Mouse (Mus musculus) large intestine, adult 2 months (tissue): ENCODE measurements around the gene Hps4. TPM values are rescaled to one million over a fixed set of nuclear protein-coding genes. Genes with fewer than 3 reads are reported as not detected.

ENCODE experiments used
- DNase-seq: peaks from one replicate; pipeline ENCODE4 v3.0.0-alpha.2; 2012; ENCODE audit warnings: low read depth, low spot score
- WGBS: fragments of 180-500 bp; shearing (Covaris S2); methylation state at CpG from one replicate; pipeline ENCODE4 v1.1.7; 2018; 5-methylcytosine and 5-hydroxymethylcytosine counted together
- polyA plus RNA-seq: library from polyadenylated mRNA; depleted of rRNA; stranded (reverse); fragments of >200 nt; gene quantifications from 2 replicates; pipeline ENCODE4 v1.2.3, GENCODE M21; 2012

Hps4 gene
- polyA plus RNA-seq, 1 experiment, result 31.9 TPM

- WGBS, result 93% methylated on average over 4 of the region's 4 CpGs
- no peak for DNase-seq
Observed at GRCm38 (mm10) chr5:112359520-112359919, 16.6 kb downstream of the Hps4 start.

DNA sequence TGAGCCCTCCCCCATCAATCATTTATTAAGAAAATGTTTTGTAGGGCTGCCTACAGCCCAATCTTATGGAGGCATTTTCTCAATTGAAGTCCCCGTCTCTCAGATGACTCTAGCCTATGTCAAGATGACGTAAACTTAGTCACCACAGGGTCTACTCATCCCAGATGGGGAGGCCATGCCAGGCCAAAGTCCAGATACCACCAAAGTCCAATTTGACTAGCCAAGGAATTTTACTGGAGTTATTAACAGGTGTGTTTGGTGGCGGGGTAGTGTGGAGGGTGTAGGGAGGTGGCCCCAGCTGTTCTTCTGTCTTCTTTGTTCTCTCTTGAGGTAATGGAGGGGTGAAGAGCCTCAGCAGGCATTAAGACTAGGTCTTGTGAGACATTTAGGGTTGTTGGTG lies 17.2 kb downstream of the Hps4 start:
- no peak for DNase-seq
- WGBS, result 86% methylated on average over 3 of the region's 3 CpGs

GRCm38 (mm10) chr5:112364184-112364797 lies 21.4 kb downstream of the Hps4 start:
- 69% methylated on average over 10 of the region's 10 CpGs for WGBS
- DNase-seq, result no peak

DNA sequence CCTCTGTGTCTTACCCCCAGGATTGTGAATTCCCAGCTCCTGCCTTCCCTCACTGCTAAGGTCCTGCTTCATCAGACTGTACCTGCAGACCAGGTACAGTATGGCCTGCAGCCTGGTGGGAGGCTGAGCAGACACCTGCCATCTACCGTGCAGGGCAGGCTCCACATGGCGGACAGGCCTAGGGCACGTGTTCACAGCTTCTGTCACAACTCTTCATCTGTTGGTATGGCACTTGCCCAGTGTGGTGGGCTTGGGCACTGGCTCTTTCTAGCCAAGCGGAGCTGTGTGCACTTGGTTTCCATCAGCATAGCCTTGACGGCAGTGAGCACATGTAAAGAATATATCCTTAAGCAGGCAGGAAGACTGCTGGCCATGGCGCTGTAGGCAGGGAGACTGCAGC lies 24.0 kb downstream of the Hps4 start:
- 94% methylated on average over 6 of the region's 6 CpGs for WGBS
- DNase-seq, result no peak

- WGBS, result 86% methylated on average over 4 of the region's 4 CpGs
- no peak for DNase-seq
Observed at GRCm38 (mm10) chr5:112367338-112367737, 24.5 kb downstream of the Hps4 start.

DNA sequence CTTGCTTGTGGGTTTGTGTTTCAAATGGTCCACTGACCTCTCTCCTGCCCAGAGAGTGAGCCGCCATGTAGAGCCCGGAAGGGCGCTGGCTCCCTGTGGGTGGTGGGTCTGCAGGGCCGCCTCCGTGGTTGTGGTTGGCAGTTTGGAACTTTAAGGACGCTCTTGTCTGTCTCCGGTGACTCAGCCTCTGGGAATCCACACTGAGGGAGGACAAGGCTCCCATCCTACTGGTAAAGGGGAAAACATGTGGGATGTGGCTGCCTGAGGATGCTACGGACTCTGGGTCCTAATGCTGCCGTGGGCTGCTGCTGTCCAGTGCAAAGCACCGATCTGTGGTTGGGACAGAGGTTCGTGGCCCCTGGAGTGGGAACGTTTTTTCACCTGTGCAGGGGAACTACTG lies 25.0 kb downstream of the Hps4 start:
- WGBS, result 85% methylated on average over 12 of the region's 12 CpGs
- DNase-seq, result no peak

GRCm38 (mm10) chr5:112368666-112369065 lies 25.8 kb downstream of the Hps4 start:
- no peak for DNase-seq
- 89% methylated on average over 10 of the region's 10 CpGs for WGBS

- 89% methylated on average over 13 of the region's 13 CpGs for WGBS
Observed at GRCm38 (mm10) chr5:112369326-112369725, 26.4 kb downstream of the Hps4 start.

GRCm38 (mm10) chr5:112370236-112370813 lies 27.4 kb downstream of the Hps4 start:
- WGBS, result 91% methylated on average over 12 of the region's 12 CpGs

More at GRCm38 (mm10) chr5:112369326-112369725, 26.4 kb downstream of the Hps4 start:
- no peak for DNase-seq

DNA sequence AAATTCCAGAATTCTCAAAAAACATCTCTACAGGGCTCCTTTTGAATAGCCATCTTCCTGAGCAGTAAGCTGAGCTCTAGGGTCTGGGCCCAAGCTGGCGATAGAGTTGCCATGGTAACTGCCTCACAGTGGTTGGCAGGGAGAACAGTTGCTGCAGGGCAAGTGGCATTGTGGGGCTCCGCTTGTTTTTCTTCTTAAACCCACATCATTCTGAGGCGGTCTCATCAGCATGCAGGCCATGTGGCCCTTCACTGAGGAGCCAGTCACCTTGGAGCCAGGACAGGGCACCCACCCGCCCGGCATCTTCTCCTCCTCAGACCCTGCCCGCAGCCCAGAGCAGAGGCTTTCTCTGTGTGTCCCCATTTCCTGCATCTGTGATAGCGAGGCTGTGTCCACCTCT lies 29.1 kb downstream of the Hps4 start:
- 87% methylated on average over 7 of the region's 7 CpGs for WGBS
- no peak for DNase-seq

More at GRCm38 (mm10) chr5:112370236-112370813, 27.4 kb downstream of the Hps4 start:
- no peak for DNase-seq

DNA sequence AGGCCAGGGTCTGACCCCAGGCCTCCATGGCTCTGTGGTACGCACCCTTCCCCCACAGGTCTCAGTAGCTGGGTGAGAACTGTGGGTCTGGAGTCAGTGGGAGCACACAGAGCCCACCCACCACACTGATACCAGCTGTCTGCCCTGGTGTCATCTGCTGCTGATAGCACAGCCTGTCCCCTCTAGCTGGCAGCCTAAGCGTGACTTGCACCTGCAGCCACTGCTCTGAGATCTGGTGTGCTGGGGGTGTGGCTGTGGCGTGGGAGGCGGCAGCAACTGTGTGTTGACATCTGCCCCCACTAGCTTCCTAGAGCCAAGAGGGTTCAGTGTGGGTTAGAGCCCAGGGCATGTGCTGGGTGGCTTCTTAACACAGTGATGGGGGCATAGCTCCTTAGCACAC lies 33.2 kb downstream of the Hps4 start:
- WGBS, result 94% methylated on average over 4 of the region's 4 CpGs
- DNase-seq, result no peak

- DNase-seq, result no peak
- WGBS, result 96% methylated on average over 1 of the region's 1 CpGs
Observed at GRCm38 (mm10) chr5:112377380-112377779, 34.5 kb downstream of the Hps4 start.

GRCm38 (mm10) chr5:112378716-112379115 lies 35.8 kb downstream of the Hps4 start:
- WGBS, result 77% methylated on average over 6 of the region's 6 CpGs
- DNase-seq, result no peak

DNA sequence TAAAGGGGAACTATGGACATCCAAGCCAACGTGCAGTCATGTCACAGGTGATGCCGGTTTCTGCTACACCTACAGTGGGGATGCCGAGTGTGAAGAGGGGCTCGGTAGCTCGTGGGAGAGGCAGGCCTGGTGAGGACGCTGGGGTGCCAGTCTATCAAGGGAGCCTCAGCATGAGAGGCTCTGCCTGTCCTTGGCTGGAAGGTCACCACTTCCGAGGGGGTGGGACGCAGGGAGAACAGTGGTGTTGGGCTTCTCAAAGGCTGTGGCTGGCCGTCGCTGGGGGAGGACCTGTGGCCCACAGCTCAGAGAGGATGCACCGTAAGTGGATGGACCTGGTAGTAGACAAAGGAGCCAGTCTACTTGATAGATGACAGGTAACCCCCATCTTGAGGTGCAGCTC lies 38.3 kb downstream of the Hps4 start:
- no peak for DNase-seq
- WGBS, result 79% methylated on average over 11 of the region's 11 CpGs

DNA sequence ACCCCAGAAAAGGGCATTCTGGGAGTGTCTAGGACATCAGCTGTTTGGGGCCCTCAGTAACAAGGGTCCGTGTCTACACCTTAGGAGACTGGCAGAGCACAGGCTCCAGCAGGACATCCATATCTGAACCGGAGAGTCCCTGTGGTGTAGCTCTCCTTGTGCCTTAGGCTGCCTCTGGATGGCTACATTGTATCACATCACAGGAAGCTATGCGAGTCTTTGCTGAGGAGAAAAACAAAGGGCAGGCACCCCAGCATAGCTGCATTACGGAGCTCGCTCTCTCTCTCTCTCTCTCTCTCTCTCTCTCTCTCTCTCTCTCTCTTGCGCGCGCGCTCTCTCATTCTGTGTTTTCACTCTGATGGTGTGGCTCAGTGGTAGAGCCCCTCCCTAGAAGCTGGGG lies 39.2 kb downstream of the Hps4 start:
- WGBS, result 67% methylated on average over 9 of the region's 9 CpGs

GRCm38 (mm10) chr5:112382641-112383330 lies 39.9 kb downstream of the Hps4 start:
- no peak for DNase-seq
- 33% methylated on average over 17 of the region's 17 CpGs for WGBS

More for the DNA sequence above, 39.2 kb downstream of the Hps4 start:
- DNase-seq, result no peak

GRCm38 (mm10) chr5:112384805-112385472 lies 42.1 kb downstream of the Hps4 start:
- no peak for DNase-seq
- WGBS, result 85% methylated on average over 13 of the region's 13 CpGs

DNA sequence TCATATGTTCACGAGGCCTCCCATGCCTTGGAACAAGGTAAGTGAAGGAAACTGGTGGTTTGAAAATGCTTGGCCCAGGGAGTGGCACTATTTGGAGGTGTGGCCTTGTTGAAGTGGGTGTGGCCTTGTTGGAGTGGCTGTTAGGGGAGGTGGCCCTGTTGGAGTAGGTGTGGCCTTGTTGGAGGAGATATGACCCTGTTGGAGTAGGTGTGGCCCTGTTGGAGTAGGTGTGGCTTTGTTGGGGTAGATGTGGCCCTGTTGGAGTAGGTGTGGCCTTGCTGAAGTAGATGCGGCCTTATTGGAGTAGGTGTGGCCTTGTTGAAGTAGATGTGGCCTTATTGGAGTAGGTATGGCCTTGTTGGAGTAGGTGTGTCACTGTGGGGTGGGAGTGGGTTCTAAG lies 43.1 kb downstream of the Hps4 start:
- no peak for DNase-seq
- WGBS, result 50% methylated on average over 2 of the region's 2 CpGs

GRCm38 (mm10) chr5:112389352-112389751 lies 46.5 kb downstream of the Hps4 start:
- 77% methylated on average over 9 of the region's 9 CpGs for WGBS
- DNase-seq, result no peak

GRCm38 (mm10) chr5:112391002-112391401 lies 48.1 kb downstream of the Hps4 start:
- no peak for DNase-seq
- 48% methylated on average over 16 of the region's 16 CpGs for WGBS
